23 mouse cellular contexts compared by ENCODE assay signal in genomic region chr6:125317077-125317476, GRCm38 (mm10). TPM values are rescaled to one million over a fixed set of nuclear protein-coding genes. Genes with fewer than 3 reads are reported as not detected.
"Had no signal": no experiment of that assay in that cellular context is flagged by ENCODE, and none has a peak within 500 bp of the region (broad histone marks: within the 10 kb centered on the region; RNA-seq: fewer than 3 reads in every experiment).

No protein-coding gene starts in this region.

- H3K9ac ChIP-seq: liver, embryonic 14.5 days; lung, embryonic 15.5 days; midbrain, embryonic 12.5 days; neural tube, embryonic 13.5 days; neural tube, embryonic 15.5 days had no signal

- H3K36me3 ChIP-seq: midbrain, embryonic 12.5 days; neural tube, embryonic 13.5 days; neural tube, embryonic 15.5 days had no signal

- H3K9me3 ChIP-seq: lung, embryonic 15.5 days; midbrain, embryonic 12.5 days; neural tube, embryonic 13.5 days; neural tube, embryonic 15.5 days had no signal

- ATAC-seq: lung, postnatal 0 days; midbrain, embryonic 16.5 days had no signal

- H3K4me2 ChIP-seq: lung, embryonic 15.5 days; midbrain, embryonic 12.5 days; neural tube, embryonic 13.5 days; neural tube, embryonic 15.5 days had no signal

- H3K4me3 ChIP-seq: lung, embryonic 15.5 days; midbrain, embryonic 12.5 days; myocyte; neural tube, embryonic 13.5 days; neural tube, embryonic 15.5 days had no signal

- H3K27ac ChIP-seq: liver, embryonic 14.5 days; lung, embryonic 15.5 days; midbrain, embryonic 12.5 days; neural tube, embryonic 13.5 days; neural tube, embryonic 15.5 days had no signal

- DNase-seq: lung, adult 18-20 months; lung, postnatal 14 days; midbrain, embryonic 14.5 days; right cerebral cortex, adult 18-20 months; right cerebral cortex, postnatal 25 days; right cerebral cortex, postnatal 4 days; spleen, adult 18-20 months; thymus, adult 18-20 months; thymus, postnatal 14 days; thymus, postnatal 36 days had no signal

RNA-seq across cellular contexts. Expression of gene Tuba3a, which starts 31.2 kb away (rescaled TPM):
- total RNA-seq: megakaryocyte, adult 5-6 weeks; megakaryocyte-erythroid progenitor cell, adult 5-6 weeks had no signal
- polyA plus RNA-seq: liver, embryonic 14.5 days; liver, embryonic 16.5 days; lung, postnatal 0 days; midbrain, embryonic 12.5 days; midbrain, embryonic 14.5 days; midbrain, embryonic 16.5 days; myocyte; neural tube, embryonic 13.5 days; neural tube, embryonic 15.5 days; small intestine, adult 2 months; stomach, embryonic 14.5 days had no signal
